Mouse (Mus musculus) CD4-positive naive resting alpha-beta T cell, adult 76 days (primary cell): ENCODE data around the gene Anp32b. TPM values are rescaled to one million over a fixed set of nuclear protein-coding genes. Genes with fewer than 3 reads are reported as not detected.

Experiments used
- total RNA-seq: library from RNA; stranded (reverse); gene quantifications from one replicate; pipeline ENCODE4 v1.2.4, GENCODE M21; 2023

Anp32b gene
- 136 TPM for total RNA-seq

GRCm38 (mm10) chr4:46450519-46451131 lies at the start of gene Anp32b:
Anp32b (plus strand) TSS chr4:46450902.

GRCm38 (mm10) chr4:46413406-46413805 lies 37.3 kb upstream of the Anp32b start, which contains the start of gene Hemgn:
Hemgn (minus strand) TSS chr4:46413506.

GRCm38 (mm10) chr4:46489028-46489925 lies 38.6 kb downstream of the Anp32b start, which contains the start of gene Nans:
Nans (plus strand) TSS chr4:46489248.

Other genes starting within 250 kb of the Anp32b start
- gene Foxe1, start 107.3 kb upstream of the Anp32b start, total RNA-seq, result not detected
- gene Trmo, start 61.5 kb upstream of the Anp32b start, total RNA-seq, result 25.4 TPM
- 0.79 TPM for gene Hemgn, start 37.4 kb upstream of the Anp32b start, total RNA-seq
- 42.5 TPM for gene Nans, start 38.3 kb downstream of the Anp32b start, total RNA-seq
- gene Trim14, start 85.2 kb downstream of the Anp32b start, total RNA-seq, result 61.9 TPM
- 14.5 TPM for gene Coro2a, start 151.3 kb downstream of the Anp32b start, total RNA-seq
- gene Tbc1d2, start 199.3 kb downstream of the Anp32b start, total RNA-seq, result 0.53 TPM